Mouse (Mus musculus): ENCODE measurements at regions not wholly inside any gene's neighbourhood (a gene's known extent, or its start where the extent isn't known, plus 50 kb on each side); places are given as distances from the start of the nearest gene placed in this dataset.

- no peak for TF ChIP-seq CTCF (IDR thresholded peaks at IDR 0.05; ENCODE audit: borderline replicate concordance, control insufficient read depth, extremely low read depth, insufficient read depth, low read length, poor library complexity)
- no peak for TF ChIP-seq POLR2A (IDR thresholded peaks at IDR 0.05; ENCODE audit: control insufficient read depth, extremely low read depth, insufficient read depth, low read length, poor library complexity)
Measured at GRCm38 (mm10) chr17:50375465-50375864, 82.0 kb upstream of the Dazl start.
